Mouse (Mus musculus) lung, embryonic 14.5 days (tissue): Measurements from ENCODE around the gene Ring1. TPM values are rescaled to one million over a fixed set of nuclear protein-coding genes. Genes with fewer than 3 reads are reported as not detected.

Source experiments
- ATAC-seq: fragments of 200-750 bp; cut with Nextera tagmentation; 2 replicates; pipeline ENCODE4 v1.8.0; 2017; ENCODE audit warnings: mild to moderate bottlenecking, moderate TSS enrichment, moderate library complexity; ENCODE audit not compliant: insufficient read depth
- DNase-seq: peaks from one replicate; pipeline ENCODE4 v3.0.0-alpha.2; 2015
- H3K27ac ChIP-seq: fragments of 300-500 bp; sonication (generic); 2 replicates; pipeline ENCODE4 v1.5.1; 2014; ENCODE audit warnings: low read depth, mild to moderate bottlenecking, moderate library complexity
- H3K27me3 ChIP-seq: fragments of 300-500 bp; sonication (generic); 2 replicates; pipeline ENCODE4 v1.6.1; 2014; ENCODE audit warnings: low read length, control low read depth; ENCODE audit not compliant: insufficient read depth
- H3K36me3 ChIP-seq: fragments of 300-500 bp; sonication (generic); 2 replicates; pipeline ENCODE4 v1.6.1; 2014; ENCODE audit warnings: control low read depth; ENCODE audit not compliant: insufficient read depth
- H3K4me1 ChIP-seq: fragments of 300-500 bp; sonication (generic); 2 replicates; pipeline ENCODE4 v1.6.1; 2014; ENCODE audit warnings: antibody characterized with exemption, control low read depth; ENCODE audit not compliant: insufficient read depth
- H3K4me2 ChIP-seq: fragments of 300-500 bp; sonication (generic); 2 replicates; pipeline ENCODE4 v1.6.1; 2014; ENCODE audit warnings: mild to moderate bottlenecking
- H3K4me3 ChIP-seq: fragments of 300-500 bp; sonication (generic); 2 replicates; pipeline ENCODE4 v1.5.1; 2014; ENCODE audit warnings: low read depth, low read length
- H3K9ac ChIP-seq: fragments of 300-500 bp; sonication (generic); 2 replicates; pipeline ENCODE4 v1.6.1; 2014
- H3K9me3 ChIP-seq: fragments of 300-500 bp; sonication (generic); 2 replicates; pipeline ENCODE4 v1.6.1; 2016; ENCODE audit warnings: low read depth, low read length, control low read depth
- CTCF ChIP-seq: IDR thresholded peaks from 2 replicates; pipeline ENCODE4 v1.5.1; 2016; ENCODE audit warnings: antibody characterized with exemption, low read depth
- WGBS: fragments of 180-500 bp; shearing (Covaris S2); extraction: QIAGEN DNeasy Blood & Tissue Kit; methylation state at CpG from one replicate; pipeline ENCODE4 v1.1.7; 2014; 5-methylcytosine and 5-hydroxymethylcytosine counted together
- polyA plus RNA-seq: library from polyadenylated mRNA; unstranded; fragments of >200 nt; fragmentation: Nextera tagmentation; extraction: Ambion mirVana; gene quantifications from 2 replicates; pipeline ENCODE4 v1.2.1, GENCODE M21; 2014

The Ring1 gene
- polyA plus RNA-seq, 1 experiment from 2014 or later: 6.6 TPM

GRCm38 (mm10) chr17:34025756-34026151, 1.3 kb upstream of the Ring1 start:
- H3K9ac ChIP-seq: peak overlapping the region; percentile 88
- peaks cover 47% of the 10 kb centered on the region for H3K36me3 ChIP-seq
- H3K9me3 ChIP-seq: no peaks in the 10 kb centered on the region
- peak overlapping the region; percentile 98 for H3K4me2 ChIP-seq
- no peak for DNase-seq
- H3K27me3 ChIP-seq: no peaks in the 10 kb centered on the region
- H3K4me3 ChIP-seq: peak overlapping the region; percentile 87
- WGBS: 17% methylated on average over 7 of the region's 7 CpGs
- ATAC-seq: no peak
- H3K27ac ChIP-seq: no peak overlapping the region
- H3K4me1 ChIP-seq: peaks cover 35% of the 10 kb centered on the region; the same call in 1 of the 2 replicates
- TF ChIP-seq CTCF: no peak

GRCm38 (mm10) chr17:34024861-34025755, 628 bp upstream of the Ring1 start:
- Histone ChIP-seq H3K27ac (peak overlapping the region; percentile 89), H3K4me3 (peak overlapping the region; percentile 87), H3K4me2 (peak overlapping the region; percentile 98), H3K36me3 (peaks cover 45% of the 10 kb centered on the region), H3K9me3 (0 out of 2 replicates have a peak, but pooled peaks cover 2% of the 10 kb centered on the region), H3K9ac (peak overlapping the region; percentile 88), H3K4me1 (peaks cover 33% of the 10 kb centered on the region; the same call in 1 of the 2 replicates), H3K27me3 (no peaks in the 10 kb centered on the region)
- ATAC-seq (peak; percentile 7), DNase-seq (peak; percentile 64)
- no peak for TF ChIP-seq CTCF
- under 1% methylated on average over 56 of the region's 57 CpGs for WGBS

GRCm38 (mm10) chr17:34023678-34024077, 802 bp downstream of the Ring1 start:
- DNase-seq (no peak), ATAC-seq (no peak)
- no peaks in the 10 kb centered on the region for H3K27me3 ChIP-seq
- H3K36me3 ChIP-seq: peaks cover 30% of the 10 kb centered on the region
- no peak for TF ChIP-seq CTCF
- 0 out of 2 replicates have a peak, but pooled peaks cover 4% of the 10 kb centered on the region for H3K9me3 ChIP-seq
- peak overlapping the region; percentile 98 for H3K4me2 ChIP-seq
- peak overlapping the region; percentile 88 for H3K9ac ChIP-seq
- H3K4me1 ChIP-seq: peaks cover 24% of the 10 kb centered on the region; the same call in 1 of the 2 replicates
- no peak overlapping the region; the same call in 1 of the 2 replicates for H3K27ac ChIP-seq
- H3K4me3 ChIP-seq: peak overlapping the region; percentile 87
- 56% methylated on average over 9 of the region's 9 CpGs for WGBS

GRCm38 (mm10) chr17:34022987-34023386, 1.5 kb downstream of the Ring1 start:
- 95% methylated on average over 20 of the region's 20 CpGs for WGBS
- H3K27me3 ChIP-seq: no peaks in the 10 kb centered on the region

GRCm38 (mm10) chr17:34022414-34022783, 2.1 kb downstream of the Ring1 start:
- DNase-seq (no peak), ATAC-seq (no peak)
- no peak overlapping the region for H3K9ac ChIP-seq
- no peak overlapping the region for H3K4me3 ChIP-seq
- no peak overlapping the region for H3K27ac ChIP-seq
- 0 out of 2 replicates have a peak, but pooled peaks cover 4% of the 10 kb centered on the region for H3K9me3 ChIP-seq
- no peak for TF ChIP-seq CTCF
- no peaks in the 10 kb centered on the region for H3K27me3 ChIP-seq
- peaks cover 16% of the 10 kb centered on the region; the same call in 1 of the 2 replicates for H3K4me1 ChIP-seq
- 87% methylated on average over 14 of the region's 14 CpGs for WGBS
- H3K4me2 ChIP-seq: no peak overlapping the region
- H3K36me3 ChIP-seq: peaks cover 24% of the 10 kb centered on the region

More at GRCm38 (mm10) chr17:34022987-34023386, 1.5 kb downstream of the Ring1 start:
- no peak for TF ChIP-seq CTCF
- Histone ChIP-seq H3K9me3 (0 out of 2 replicates have a peak, but pooled peaks cover 4% of the 10 kb centered on the region), H3K9ac (no peak overlapping the region), H3K36me3 (peaks cover 24% of the 10 kb centered on the region), H3K27ac (no peak overlapping the region), H3K4me3 (no peak overlapping the region), H3K4me2 (no peak overlapping the region), H3K4me1 (peaks cover 21% of the 10 kb centered on the region; the same call in 1 of the 2 replicates)
- ATAC-seq (no peak), DNase-seq (no peak)

- DNase-seq (no peak), ATAC-seq (no peak)
- Histone ChIP-seq H3K4me2 (no peak overlapping the region), H3K4me3 (no peak overlapping the region), H3K27ac (no peak overlapping the region), H3K9me3 (0 out of 2 replicates have a peak, but pooled peaks cover 4% of the 10 kb centered on the region), H3K9ac (no peak overlapping the region), H3K27me3 (no peaks in the 10 kb centered on the region), H3K36me3 (peaks cover 24% of the 10 kb centered on the region), H3K4me1 (peaks cover 11% of the 10 kb centered on the region; the same call in 1 of the 2 replicates)
- TF ChIP-seq CTCF: no peak
- 93% methylated on average over 22 of the region's 23 CpGs for WGBS
Measured at GRCm38 (mm10) chr17:34021539-34022413, 2.7 kb downstream of the Ring1 start.
